Mouse (Mus musculus): ENCODE data around the gene Cntnap1.

GRCm38 (mm10) chr11:101138536-101139181 lies 31.7 kb upstream of the Cntnap1 start:
- TF ChIP-seq CTCF (IDR thresholded peaks at IDR 0.05; ENCODE audit: extremely low read depth, insufficient read depth, insufficient read length, insufficient replicate concordance): no peak
- TF ChIP-seq POLR2A (IDR thresholded peaks at IDR 0.05; ENCODE audit: low read depth, low read length): no peak
